Mouse (Mus musculus) heart, embryonic 16.5 days (tissue): Measurements from ENCODE around the gene Lat. TPM values are rescaled to one million over a fixed set of nuclear protein-coding genes. Genes with fewer than 3 reads are reported as not detected.

Experiments
- ATAC-seq: fragments of 200-750 bp; cut with Nextera tagmentation; replicated peaks from 2 replicates; pipeline ENCODE4 v1.8.0; 2017; ENCODE audit warnings: moderate number of reproducible peaks; ENCODE audit not compliant: insufficient read depth, low FRiP score; ENCODE audit errors: extremely low read depth
- H3K27ac ChIP-seq: fragments of 300-500 bp; sonication (generic); 2 replicates; pipeline ENCODE4 v1.5.1; 2014; ENCODE audit warnings: mild to moderate bottlenecking, low read length, control low read depth, moderate library complexity
- H3K27me3 ChIP-seq: fragments of 300-500 bp; sonication (generic); 2 replicates; pipeline ENCODE4 v1.6.1; 2014; ENCODE audit warnings: low read length, mixed read lengths; ENCODE audit not compliant: control insufficient read depth, insufficient read depth
- H3K36me3 ChIP-seq: fragments of 300-500 bp; sonication (generic); 2 replicates; pipeline ENCODE4 v1.6.1; 2014; ENCODE audit not compliant: control insufficient read depth, insufficient read depth
- H3K4me1 ChIP-seq: fragments of 300-500 bp; sonication (generic); 2 replicates; pipeline ENCODE4 v1.6.1; 2014; ENCODE audit warnings: low read length, mixed read lengths; ENCODE audit not compliant: control insufficient read depth, insufficient read depth
- H3K4me2 ChIP-seq: fragments of 300-500 bp; sonication (generic); 2 replicates; pipeline ENCODE4 v1.6.1; 2014; ENCODE audit warnings: low read depth, mild to moderate bottlenecking, control low read depth, low read length
- H3K4me3 ChIP-seq: fragments of 300-500 bp; sonication (generic); 2 replicates; pipeline ENCODE4 v1.5.1; 2014; ENCODE audit warnings: mild to moderate bottlenecking, control low read depth, low read length
- H3K9ac ChIP-seq: fragments of 300-500 bp; sonication (generic); 2 replicates; pipeline ENCODE4 v1.6.1; 2014; ENCODE audit warnings: low read length, control low read depth
- H3K9me3 ChIP-seq: fragments of 300-500 bp; sonication (generic); replicated peaks from 2 replicates; pipeline ENCODE4 v1.6.1; 2016; ENCODE audit warnings: low read length; ENCODE audit not compliant: control insufficient read depth
- WGBS: fragments of 180-500 bp; shearing (Covaris S2); extraction: QIAGEN DNeasy Blood & Tissue Kit; methylation state at CpG from one replicate; pipeline ENCODE4 v1.1.7; 2014; 5-methylcytosine and 5-hydroxymethylcytosine counted together
- polyA plus RNA-seq: library from polyadenylated mRNA; unstranded; fragments of >200 nt; fragmentation: Nextera tagmentation; extraction: Ambion mirVana; gene quantifications from 2 replicates; pipeline ENCODE4 v1.2.1, GENCODE M21; 2015

Gene Lat
- polyA plus RNA-seq, 1 experiment from 2014 or later, result 51.1 TPM

GRCm38 (mm10) chr7:126376903-126377277 is 7.5 kb upstream of the Lat start:
- ATAC-seq, result no peak; the same call in none of the 2 replicates
- H3K4me3 ChIP-seq, result peak overlapping the region; percentile 98
- H3K36me3 ChIP-seq, result 0 out of 2 replicates have a peak, but pooled peaks cover 9% of the 10 kb centered on the region
- peak overlapping the region; percentile 29; the same call in 1 of the 2 replicates for H3K27ac ChIP-seq
- no peaks in the 10 kb centered on the region for H3K9me3 ChIP-seq
- H3K27me3 ChIP-seq, result no peaks in the 10 kb centered on the region
- peak overlapping the region; percentile 99 for H3K4me2 ChIP-seq
- peak overlapping the region; percentile 91 for H3K9ac ChIP-seq
- H3K4me1 ChIP-seq, result peaks cover 10% of the 10 kb centered on the region
- WGBS, result 1% methylated on average over 27 of the region's 27 CpGs

- 77% methylated on average over 5 of the region's 5 CpGs for WGBS
- Histone ChIP-seq H3K36me3 (peaks cover 22% of the 10 kb centered on the region), H3K27ac (no peak overlapping the region), H3K9me3 (no peaks in the 10 kb centered on the region), H3K4me2 (no peak overlapping the region), H3K4me1 (peaks cover 10% of the 10 kb centered on the region), H3K9ac (no peak overlapping the region), H3K27me3 (no peaks in the 10 kb centered on the region), H3K4me3 (no peak overlapping the region)
- ATAC-seq, result no peak
Measured at GRCm38 (mm10) chr7:126375012-126375411, 5.6 kb upstream of the Lat start.

- Histone ChIP-seq H3K4me1 (peaks cover 10% of the 10 kb centered on the region), H3K36me3 (peaks cover 26% of the 10 kb centered on the region), H3K4me3 (no peak overlapping the region), H3K27ac (no peak overlapping the region), H3K9ac (no peak overlapping the region), H3K4me2 (no peak overlapping the region), H3K9me3 (no peaks in the 10 kb centered on the region), H3K27me3 (no peaks in the 10 kb centered on the region)
- whole genome bisulfite sequencing, result 70% methylated on average over 6 of the region's 6 CpGs
- no peak for ATAC-seq
Measured at GRCm38 (mm10) chr7:126374526-126374925, 5.2 kb upstream of the Lat start.

GRCm38 (mm10) chr7:126373007-126373406 is 3.6 kb upstream of the Lat start:
- H3K4me3 ChIP-seq, result no peak overlapping the region
- 85% methylated on average over 9 of the region's 9 CpGs for WGBS

GRCm38 (mm10) chr7:126368367-126368766 is 1.0 kb downstream of the Lat start:
- peaks cover 26% of the 10 kb centered on the region for H3K36me3 ChIP-seq
- H3K27me3 ChIP-seq, result no peaks in the 10 kb centered on the region
- H3K27ac ChIP-seq, result no peak overlapping the region
- H3K9me3 ChIP-seq, result no peaks in the 10 kb centered on the region
- no peaks in the 10 kb centered on the region for H3K4me1 ChIP-seq
- no peak for ATAC-seq
- H3K4me3 ChIP-seq, result peak overlapping the region; percentile 45
- 76% methylated on average over 8 of the region's 8 CpGs for WGBS
- H3K9ac ChIP-seq, result peak overlapping the region; percentile 33; the same call in 1 of the 2 replicates
- H3K4me2 ChIP-seq, result peak overlapping the region; percentile 26; the same call in 1 of the 2 replicates

More at GRCm38 (mm10) chr7:126373007-126373406, 3.6 kb upstream of the Lat start:
- no peaks in the 10 kb centered on the region for H3K27me3 ChIP-seq
- H3K36me3 ChIP-seq, result peaks cover 26% of the 10 kb centered on the region
- peaks cover 10% of the 10 kb centered on the region for H3K4me1 ChIP-seq
- H3K9ac ChIP-seq, result no peak overlapping the region
- no peak overlapping the region for H3K4me2 ChIP-seq
- H3K9me3 ChIP-seq, result no peaks in the 10 kb centered on the region
- H3K27ac ChIP-seq, result no peak overlapping the region
- no peak for ATAC-seq

- WGBS, result 78% methylated on average over 10 of the region's 10 CpGs
- no peak overlapping the region for H3K27ac ChIP-seq
- peaks cover 22% of the 10 kb centered on the region for H3K36me3 ChIP-seq
- no peaks in the 10 kb centered on the region for H3K4me1 ChIP-seq
- H3K9me3 ChIP-seq, result no peaks in the 10 kb centered on the region
- H3K9ac ChIP-seq, result no peak overlapping the region
- H3K4me3 ChIP-seq, result peak overlapping the region; percentile 45; the same call in 1 of the 2 replicates
- peak overlapping the region; percentile 26 for H3K4me2 ChIP-seq
- H3K27me3 ChIP-seq, result no peaks in the 10 kb centered on the region
- ATAC-seq, result no peak
Measured at GRCm38 (mm10) chr7:126367636-126368035, 1.7 kb downstream of the Lat start.

GRCm38 (mm10) chr7:126363038-126363437 is 6.3 kb downstream of the Lat start:
- WGBS, result 74% methylated on average over 6 of the region's 6 CpGs
- Histone ChIP-seq H3K9ac (no peak overlapping the region), H3K4me2 (no peak overlapping the region), H3K4me1 (no peaks in the 10 kb centered on the region), H3K9me3 (no peaks in the 10 kb centered on the region), H3K36me3 (no peaks in the 10 kb centered on the region), H3K27me3 (no peaks in the 10 kb centered on the region), H3K4me3 (no peak overlapping the region), H3K27ac (no peak overlapping the region)
- ATAC-seq, result no peak

GRCm38 (mm10) chr7:126359049-126359448 is 10.3 kb downstream of the Lat start:
- Histone ChIP-seq H3K27ac (no peak overlapping the region), H3K36me3 (no peaks in the 10 kb centered on the region), H3K27me3 (no peaks in the 10 kb centered on the region), H3K9me3 (no peaks in the 10 kb centered on the region), H3K4me2 (0 out of 2 replicates have a peak overlapping the region, but pooled peaks have one; percentile 21), H3K4me1 (peaks cover 4% of the 10 kb centered on the region; the same call in 1 of the 2 replicates), H3K4me3 (no peak overlapping the region), H3K9ac (no peak overlapping the region)
- 52% methylated on average over 13 of the region's 13 CpGs for WGBS
- no peak for ATAC-seq

GRCm38 (mm10) chr7:126358413-126358812 is 11.0 kb downstream of the Lat start:
- Histone ChIP-seq H3K9me3 (no peaks in the 10 kb centered on the region), H3K36me3 (no peaks in the 10 kb centered on the region), H3K4me1 (peaks cover 4% of the 10 kb centered on the region; the same call in 1 of the 2 replicates), H3K9ac (no peak overlapping the region), H3K4me2 (no peak overlapping the region), H3K4me3 (no peak overlapping the region), H3K27me3 (no peaks in the 10 kb centered on the region), H3K27ac (no peak overlapping the region)
- no peak for ATAC-seq
- 86% methylated on average over 9 of the region's 9 CpGs for WGBS
